ENCODE assay signal across 9 mouse cellular contexts in the genomic region with DNA sequence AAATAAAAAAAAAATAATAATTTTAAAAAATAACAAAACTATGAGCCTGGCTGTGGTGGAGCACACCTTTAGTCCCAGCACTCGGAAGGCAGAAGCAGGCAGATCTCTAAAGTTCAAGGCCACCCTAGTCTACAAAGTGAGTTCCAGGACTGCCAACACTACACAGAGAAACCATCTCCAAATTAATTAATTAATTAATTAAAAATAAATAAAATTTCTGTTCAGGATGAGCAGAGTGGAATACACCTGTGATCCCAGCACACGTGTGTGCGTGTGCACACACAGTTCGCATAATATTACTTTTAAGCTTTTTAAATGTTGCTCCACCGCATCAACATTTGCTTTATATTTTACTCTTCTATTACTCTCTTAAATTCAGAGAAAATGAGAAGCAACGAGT. TPM values are rescaled to one million over a fixed set of nuclear protein-coding genes. Genes with fewer than 3 reads are reported as not detected.
DNase-seq lines count a peak whose midpoint lies in the region; ATAC-seq and TF ChIP-seq lines count a peak whose summit lies in the region.
"Had no signal": no experiment of that assay in that cellular context is flagged by ENCODE, and none has a peak within 500 bp of the region (broad histone marks: within the 10 kb centered on the region; RNA-seq: fewer than 3 reads in every experiment).

No protein-coding gene starts in this region.

- peak overlapping the region; percentile 72 for H3K9ac ChIP-seq in forebrain, embryonic 14.5 days (ENCODE audit: low read length)
- H3K9ac ChIP-seq in liver, embryonic 15.5 days: peak overlapping the region; percentile 78

- peaks cover 29% of the 10 kb centered on the region for H3K36me3 ChIP-seq in heart, embryonic 10.5 days
- H3K36me3 ChIP-seq in C2C12 (ENCODE audit: control insufficient read depth, insufficient read depth): peaks cover 33% of the 10 kb centered on the region
- peaks cover 30% of the 10 kb centered on the region for H3K36me3 ChIP-seq in forebrain, embryonic 14.5 days (ENCODE audit: control insufficient read depth, insufficient read depth, low read length)
- H3K36me3 ChIP-seq in liver, embryonic 15.5 days (replicated peaks): peaks cover 25% of the 10 kb centered on the region

- peaks cover 11% of the 10 kb centered on the region for H3K4me1 ChIP-seq in heart, embryonic 10.5 days
- peaks cover 4% of the 10 kb centered on the region for H3K4me1 ChIP-seq in forebrain, embryonic 14.5 days (ENCODE audit: control insufficient read depth, insufficient read depth, low read length)
- peaks cover 24% of the 10 kb centered on the region for H3K4me1 ChIP-seq in liver, embryonic 15.5 days (replicated peaks)

- H3K79me2 ChIP-seq in C2C12 (ENCODE audit: control insufficient read depth, insufficient read depth): peaks cover 21% of the 10 kb centered on the region

- H3K9me3 ChIP-seq in heart, embryonic 10.5 days: no peaks in the 10 kb centered on the region
- no peaks in the 10 kb centered on the region for H3K9me3 ChIP-seq in forebrain, embryonic 14.5 days (replicated peaks; ENCODE audit: control insufficient read depth, low read length)
- H3K9me3 ChIP-seq in liver, embryonic 15.5 days (replicated peaks): no peaks in the 10 kb centered on the region

- H3K4me2 ChIP-seq in forebrain, embryonic 14.5 days (ENCODE audit: low read length): peak overlapping the region; percentile 64
- H3K4me2 ChIP-seq in liver, embryonic 15.5 days: peak overlapping the region; percentile 80

- DNase-seq in heart, embryonic 10.5 days (ENCODE audit: low spot score): no peak
- DNase-seq in heart, adult 18-20 months: no peak
- no peak for DNase-seq in forebrain, embryonic 14.5 days (ENCODE audit: low spot score)
- no peak for DNase-seq in T-cell, adult 2 months (ENCODE audit: low spot score)
- DNase-seq in left cerebral cortex, adult 11 months (ENCODE audit: low spot score): no peak

- ATAC-seq in forebrain, embryonic 14.5 days: peak; percentile 33; the same call in 1 of the 2 replicates
- no peak for ATAC-seq in liver, embryonic 15.5 days (ENCODE audit: insufficient read depth)
- no peak for ATAC-seq in CD4-positive, CD25-positive, alpha-beta regulatory T cell, adult 4 months

- TF ChIP-seq CTCF in C2C12 (IDR thresholded peaks at IDR 0.05; ENCODE audit: control insufficient read depth, insufficient read depth, insufficient read length): no peak

- H3K27me3 ChIP-seq in heart, embryonic 10.5 days (ENCODE audit: insufficient read depth, poor library complexity, severe bottlenecking): no peaks in the 10 kb centered on the region
- no peaks in the 10 kb centered on the region for H3K27me3 ChIP-seq in C2C12 (ENCODE audit: control insufficient read depth, insufficient read depth, insufficient read length)
- H3K27me3 ChIP-seq in forebrain, embryonic 14.5 days (replicated peaks; ENCODE audit: control insufficient read depth, insufficient read depth, low read length): no peaks in the 10 kb centered on the region
- H3K27me3 ChIP-seq in liver, embryonic 15.5 days: no peaks in the 10 kb centered on the region

- H3K79me3 ChIP-seq in C2C12 (ENCODE audit: low read depth): peaks cover 18% of the 10 kb centered on the region

- H3ac ChIP-seq in C2C12 (ENCODE audit: control insufficient read depth, insufficient read length, low read depth): peak overlapping the region; percentile 100

- H3K4me3 ChIP-seq in heart, embryonic 10.5 days: peak overlapping the region; percentile 92
- peak overlapping the region; percentile 85 for H3K4me3 ChIP-seq in C2C12 (ENCODE audit: insufficient read depth, poor library complexity, severe bottlenecking)
- peak overlapping the region; percentile 68 for H3K4me3 ChIP-seq in forebrain, embryonic 14.5 days (ENCODE audit: low read depth, low read length)
- H3K4me3 ChIP-seq in liver, embryonic 15.5 days (replicated peaks): peak overlapping the region; percentile 84

- 17% methylated on average over 6 of the region's 6 CpGs for WGBS in heart, embryonic 10.5 days
- WGBS in forebrain, embryonic 14.5 days: 16% methylated on average over 6 of the region's 6 CpGs
- WGBS in liver, embryonic 15.5 days (ENCODE audit: insufficient replicate concordance): 11% methylated on average over 6 of the region's 6 CpGs

- H3K27ac ChIP-seq in heart, embryonic 10.5 days: peak overlapping the region; percentile 95
- peak overlapping the region; percentile 81; the same call in 1 of the 2 replicates for H3K27ac ChIP-seq in forebrain, embryonic 14.5 days (ENCODE audit: low read depth, low read length)
- peak overlapping the region; percentile 70 for H3K27ac ChIP-seq in liver, embryonic 15.5 days (replicated peaks)

TF ChIP-seq in C2C12, 6 proteins besides CTCF, POLR2A, EP300 and RAD21:
- TF ChIP-seq CEBPB (IDR thresholded peaks at IDR 0.05; ENCODE audit: low read depth): no peak
- TF ChIP-seq MAX (IDR thresholded peaks at IDR 0.05): no peak
- no peak for TF ChIP-seq FOSL1 (IDR thresholded peaks at IDR 0.05; ENCODE audit: insufficient read depth, low read length, poor library complexity, severe bottlenecking)
- TF ChIP-seq MYOD1 (IDR thresholded peaks at IDR 0.05; ENCODE audit: control insufficient read depth, insufficient read length, low read depth): no peak
- no peak for TF ChIP-seq USF1 (IDR thresholded peaks at IDR 0.05; ENCODE audit: low read depth)
- no peak for TF ChIP-seq MYOG (IDR thresholded peaks at IDR 0.05; ENCODE audit: control insufficient read depth, extremely low read depth, insufficient read length)

RNA-seq across cellular contexts. Expression of a gene that starts 0.8 kb away (rescaled TPM):
- polyA plus RNA-seq in heart, embryonic 10.5 days (2016; fragmentation: Nextera tagmentation; extraction: Ambion mirVana): 58.9 and 73.5 TPM in 2 replicates
- 10 to 100 TPM; 21.7 to 21.9 TPM for total RNA-seq in heart, adult 18-20 months (2021)
- polyA plus RNA-seq in C2C12 (2012; fragmentation: generic; extraction: Trizol): 19.4 TPM
- 63.0 and 64.8 TPM in 2 replicates for polyA plus RNA-seq in forebrain, embryonic 14.5 days (2014; fragmentation: Nextera tagmentation; extraction: Ambion mirVana)
- 23.6 and 25.5 TPM in 2 replicates for polyA plus RNA-seq in liver, embryonic 15.5 days (2015; fragmentation: Nextera tagmentation; extraction: Ambion mirVana)
- polyA plus RNA-seq in CD4-positive, CD25-positive, alpha-beta regulatory T cell, adult 4 months (2017; shearing (Covaris generic)): 10 to 100 TPM; 59.2 to 59.8 TPM

RNA-seq across cellular contexts. Expression of a gene that starts 39.0 kb away (rescaled TPM):
- polyA plus RNA-seq in heart, embryonic 10.5 days (2016; fragmentation: Nextera tagmentation; extraction: Ambion mirVana): not detected in 2 replicates
- total RNA-seq in heart, adult 18-20 months (2021): under 1 TPM; 0.07 to 0.18 TPM
- 0.06 TPM for polyA plus RNA-seq in C2C12 (2012; fragmentation: generic; extraction: Trizol)
- polyA plus RNA-seq in forebrain, embryonic 14.5 days (2014; fragmentation: Nextera tagmentation; extraction: Ambion mirVana): not detected in 2 replicates
- not detected in 2 replicates for polyA plus RNA-seq in liver, embryonic 15.5 days (2015; fragmentation: Nextera tagmentation; extraction: Ambion mirVana)
- polyA plus RNA-seq in CD4-positive, CD25-positive, alpha-beta regulatory T cell, adult 4 months (2017; shearing (Covaris generic)): under 1 TPM in 1 of 2 experiments, not detected in 1; 0.20 TPM
- total RNA-seq: common myeloid progenitor, adult 5-6 weeks had no signal
